Mouse (Mus musculus) testis, adult 2 months (tissue): ENCODE data around the gene Hist1h4f. TPM values are rescaled to one million over a fixed set of nuclear protein-coding genes. Genes with fewer than 3 reads are reported as not detected.
A peak's percentile ranks its signal among the peaks of the same experiment; 100 is the strongest.

Experiments
- H3K27ac ChIP-seq: fragments of 200-500 bp; 2 replicates; pipeline ENCODE4 v1.5.1; 2012; ENCODE audit warnings: low read depth, low read length; ENCODE audit not compliant: control insufficient read depth, insufficient read depth
- H3K27me3 ChIP-seq: fragments of 200-500 bp; 2 replicates; pipeline ENCODE4 v1.6.1; 2012; ENCODE audit warnings: mild to moderate bottlenecking, low read length, moderate library complexity; ENCODE audit not compliant: control insufficient read depth, insufficient read depth
- H3K36me3 ChIP-seq: fragments of 200-500 bp; 2 replicates; pipeline ENCODE4 v1.6.1; 2012; ENCODE audit warnings: mild to moderate bottlenecking, low read length; ENCODE audit not compliant: control insufficient read depth, insufficient read depth
- H3K4me1 ChIP-seq: fragments of 200-500 bp; 2 replicates; pipeline ENCODE4 v1.6.1; 2012; ENCODE audit warnings: low read length; ENCODE audit not compliant: control insufficient read depth, insufficient read depth
- H3K4me3 ChIP-seq: fragments of 200-500 bp; 2 replicates; pipeline ENCODE4 v1.5.1; 2012; ENCODE audit warnings: low read depth, mild to moderate bottlenecking, low read length, moderate library complexity, mixed read lengths; ENCODE audit not compliant: control insufficient read depth
- CTCF ChIP-seq: fragments of 200-500 bp; IDR thresholded peaks from 2 replicates; pipeline ENCODE4 v1.5.1; 2012; ENCODE audit warnings: low read depth, mild to moderate bottlenecking, inconsistent platforms, low read length, moderate library complexity; ENCODE audit not compliant: control insufficient read depth, insufficient read depth, insufficient replicate concordance
- POLR2A ChIP-seq: fragments of 200-500 bp; IDR thresholded peaks from 2 replicates; pipeline ENCODE4 v1.6.1; 2012; ENCODE audit warnings: low read depth, mild to moderate bottlenecking, inconsistent platforms, low read length, moderate library complexity; ENCODE audit not compliant: control insufficient read depth
- polyA plus RNA-seq: library from polyadenylated mRNA; depleted of rRNA; stranded (reverse); fragments of >200 nt; gene quantifications from 2 replicates; pipeline ENCODE4 v1.2.3, GENCODE M21; 2012

The Hist1h4f gene
- polyA plus RNA-seq, 1 experiment: 2.1 TPM

- Histone ChIP-seq H3K4me1 (peaks cover 7% of the 10 kb centered on the region), H3K4me3 (no peak overlapping the region), H3K27me3 (no peaks in the 10 kb centered on the region), H3K36me3 (no peaks in the 10 kb centered on the region), H3K27ac (peak overlapping the region; percentile 39)
- TF ChIP-seq POLR2A (no peak), CTCF (no peak)
Observed at GRCm38 (mm10) chr13:23532262-23533075, 19.0 kb downstream of the Hist1h4f start.

DNA sequence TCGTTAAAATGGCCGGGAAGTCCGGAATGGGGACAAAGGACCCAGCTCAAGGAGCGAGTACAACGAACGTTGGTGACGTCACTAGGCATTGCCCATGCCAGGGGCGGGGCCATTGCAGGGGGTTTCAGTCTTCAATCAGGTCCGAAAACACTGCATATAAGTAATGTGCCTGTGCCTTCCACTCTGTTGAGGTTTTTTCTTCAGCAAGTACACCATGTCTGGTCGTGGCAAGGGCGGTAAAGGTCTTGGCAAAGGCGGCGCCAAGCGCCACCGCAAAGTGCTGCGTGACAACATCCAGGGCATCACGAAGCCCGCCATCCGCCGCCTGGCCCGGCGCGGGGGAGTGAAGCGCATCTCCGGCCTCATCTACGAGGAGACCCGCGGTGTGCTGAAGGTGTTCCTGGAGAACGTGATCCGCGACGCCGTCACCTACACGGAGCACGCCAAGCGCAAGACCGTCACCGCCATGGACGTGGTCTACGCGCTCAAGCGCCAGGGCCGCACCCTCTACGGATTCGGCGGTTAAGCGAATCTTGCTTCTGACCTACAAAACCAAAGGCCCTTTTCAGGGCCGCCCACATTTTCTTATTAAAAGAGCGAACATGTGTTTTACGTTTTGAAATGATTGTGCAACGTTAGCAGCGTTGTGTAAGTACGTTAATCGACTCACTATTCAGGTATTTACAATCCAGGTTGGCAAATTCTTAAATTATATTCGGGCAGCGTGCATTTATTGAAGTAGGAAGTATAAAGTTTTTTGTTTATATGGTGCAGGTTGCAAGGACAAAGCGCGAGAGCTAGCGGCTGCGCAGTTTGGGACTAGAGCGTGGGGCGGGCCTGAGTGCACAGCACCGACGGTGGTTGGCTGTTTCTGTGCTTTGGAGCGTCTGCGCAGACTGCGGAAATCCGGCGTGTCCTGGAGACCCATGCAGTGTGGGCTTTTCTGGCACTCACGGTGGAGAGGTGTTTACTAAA is 20.3 kb downstream of the Hist1h4f start, which contains the start of gene Hist1h4h:
Hist1h4h (plus strand) TSS at position 150 of the 975 bp plus-strand sequence.
- TF ChIP-seq POLR2A (peak; percentile 83), CTCF (no peak)
- peak within 1 kb of the TSS; percentile 79 for H3K4me3 ChIP-seq
- H3K4me1 ChIP-seq: peaks cover 7% of the 10 kb centered on the region
- no peaks in the 10 kb centered on the region for H3K27me3 ChIP-seq
- no peaks in the 10 kb centered on the region for H3K36me3 ChIP-seq
- peak within 1 kb of the TSS; percentile 99 for H3K27ac ChIP-seq

GRCm38 (mm10) chr13:23530181-23530900 is 21.1 kb downstream of the Hist1h4f start:
- peak overlapping the region; percentile 79 for H3K4me3 ChIP-seq
- no peaks in the 10 kb centered on the region for H3K27me3 ChIP-seq
- peaks cover 9% of the 10 kb centered on the region for H3K4me1 ChIP-seq
- no peak for TF ChIP-seq CTCF
- TF ChIP-seq POLR2A: no peak
- H3K36me3 ChIP-seq: no peaks in the 10 kb centered on the region
- H3K27ac ChIP-seq: peak overlapping the region; percentile 99

GRCm38 (mm10) chr13:23529480-23530165 is 21.8 kb downstream of the Hist1h4f start:
- Histone ChIP-seq H3K4me1 (peaks cover 9% of the 10 kb centered on the region; the same call in 1 of the 2 replicates), H3K27me3 (no peaks in the 10 kb centered on the region), H3K27ac (peak overlapping the region; percentile 99; the same call in 1 of the 2 replicates), H3K36me3 (no peaks in the 10 kb centered on the region), H3K4me3 (no peak overlapping the region; the same call in 1 of the 2 replicates)
- TF ChIP-seq CTCF (no peak), POLR2A (no peak)

GRCm38 (mm10) chr13:23529005-23529404 is 22.4 kb downstream of the Hist1h4f start:
- peak overlapping the region; percentile 41; the same call in 1 of the 2 replicates for H3K4me3 ChIP-seq
- H3K27ac ChIP-seq: no peak overlapping the region; the same call in 1 of the 2 replicates
- H3K4me1 ChIP-seq: peaks cover 7% of the 10 kb centered on the region; the same call in 1 of the 2 replicates
- H3K27me3 ChIP-seq: no peaks in the 10 kb centered on the region
- TF ChIP-seq POLR2A (no peak), CTCF (no peak)
- H3K36me3 ChIP-seq: no peaks in the 10 kb centered on the region

- Histone ChIP-seq H3K36me3 (no peaks in the 10 kb centered on the region), H3K27me3 (no peaks in the 10 kb centered on the region), H3K4me3 (no peak overlapping the region), H3K27ac (no peak overlapping the region), H3K4me1 (peaks cover 2% of the 10 kb centered on the region; the same call in 1 of the 2 replicates)
- TF ChIP-seq POLR2A (no peak), CTCF (no peak)
Observed at GRCm38 (mm10) chr13:23526312-23526711, 25.1 kb downstream of the Hist1h4f start.
